Mouse (Mus musculus): ENCODE results near the gene Vmn2r80. TPM values are rescaled to one million over a fixed set of nuclear protein-coding genes. Genes with fewer than 3 reads are reported as not detected.
A peak's percentile ranks its signal among the peaks of the same experiment; 100 is the strongest.
"Not testable (repeated sequence)": the region's sequence is repeated elsewhere in the genome, so short reads cannot be mapped to it uniquely, and the experiment has no call there.

Gene Vmn2r80
- total and polyA plus RNA-seq, 3 experiments = not detected

- Histone ChIP-seq H3K4me3 (ENCODE audit: control insufficient read depth in 1 of 2, insufficient read depth in 1 of 2, low read depth in 2 of 2, low read length in 2 of 2) (no peak overlapping the region), H3K36me3 (ENCODE audit: control insufficient read depth in 1 of 2, insufficient read depth in 2 of 2, low read length in 2 of 2) (peaks cover 0 to 6% of the 10 kb centered on the region in 2 experiments; a peak in 2 of 4 replicates), H3K9me3 (replicated peaks; ENCODE audit: insufficient read depth, low read length) (no peaks in the 10 kb centered on the region), H3K9ac (ENCODE audit: control insufficient read depth, low read depth, low read length, poor library complexity, severe bottlenecking) (no peak overlapping the region), H3K79me2 (ENCODE audit: control insufficient read depth, insufficient read depth, low read length, poor library complexity) (no peaks in the 10 kb centered on the region), H3K27ac (ENCODE audit: control insufficient read depth, low read depth, low read length) (peak overlapping the region; percentile 42), H3K27me3 (ENCODE audit: control insufficient read depth in 1 of 2, insufficient read depth in 2 of 2, low read length in 2 of 2) (no peaks in the 10 kb centered on the region), H3K4me1 (ENCODE audit: control insufficient read depth in 1 of 2, insufficient read depth in 2 of 2, low read length in 2 of 2) (peaks cover 3 to 4% of the 10 kb centered on the region in 2 experiments; a peak in 2 of 4 replicates)
- TF ChIP-seq TCF12 (IDR thresholded peaks at IDR 0.05; ENCODE audit: low read depth, low read length) = peak; percentile 82; the same call in 1 of the 2 replicates
- TF ChIP-seq MXI1 (IDR thresholded peaks at IDR 0.05; ENCODE audit: low read depth, low read length) = no peak
- TF ChIP-seq HCFC1 (IDR thresholded peaks at IDR 0.05; ENCODE audit: low read depth, low read length) = no peak
- 0 out of 2 replicates have a peak, but pooled peaks have one; percentile 16 for TF ChIP-seq RCOR1 (IDR thresholded peaks at IDR 0.05; ENCODE audit: low read depth, low read length)
- TF ChIP-seq UBTF (IDR thresholded peaks at IDR 0.05; ENCODE audit: borderline replicate concordance, insufficient read depth, low read depth, low read length) = no peak
- no peak for TF ChIP-seq ZMIZ1 (IDR thresholded peaks at IDR 0.05; ENCODE audit: low read depth, low read length)
- TF ChIP-seq MYC (IDR thresholded peaks at IDR 0.05; ENCODE audit: low read depth, low read length) = no peak
- TF ChIP-seq MAX (IDR thresholded peaks at IDR 0.05; ENCODE audit: low read length) = no peak
- no peak for TF ChIP-seq NELFE (IDR thresholded peaks at IDR 0.05; ENCODE audit: low read depth, low read length)
- TF ChIP-seq BHLHE40 (IDR thresholded peaks at IDR 0.05; ENCODE audit: borderline replicate concordance, low read depth, low read length) = peak; percentile 83
- no peak for TF ChIP-seq MAFK (IDR thresholded peaks at IDR 0.05; ENCODE audit: borderline replicate concordance, low read depth, low read length)
- TF ChIP-seq ZC3H11A (IDR thresholded peaks at IDR 0.05; ENCODE audit: low read depth, low read length) = no peak
- peak; percentile 54; the same call in 1 of the 2 replicates for TF ChIP-seq ETS1 (IDR thresholded peaks at IDR 0.05; ENCODE audit: low read depth, low read length)
- TF ChIP-seq CTCF (IDR thresholded peaks at IDR 0.05 in 2 of 3, conservative IDR thresholded peaks at IDR 0.05 in 1 of 3; ENCODE audit: control insufficient read depth in 1 of 3, insufficient read depth in 1 of 3, low read depth in 2 of 3, low read length in 3 of 3, poor library complexity in 1 of 3, severe bottlenecking in 1 of 3) = no peak
- TF ChIP-seq ELF1 (IDR thresholded peaks at IDR 0.05; ENCODE audit: low read depth, low read length) = no peak
- 0 out of 4 replicates have a peak, but pooled peaks of 1 of the 2 experiments have one; percentile 41 for TF ChIP-seq USF2 (IDR thresholded peaks at IDR 0.05; ENCODE audit: borderline replicate concordance in 1 of 2, insufficient read depth in 1 of 2, low read depth in 1 of 2, low read length in 2 of 2)
- TF ChIP-seq POLR2AphosphoS2 (IDR thresholded peaks at IDR 0.05; ENCODE audit: low read length) = no peak
- TF ChIP-seq TAL1 (IDR thresholded peaks at IDR 0.05; ENCODE audit: low read length) = no peak
- no peak for TF ChIP-seq RAD21 (IDR thresholded peaks at IDR 0.05; ENCODE audit: low read depth, low read length)
- TF ChIP-seq SIN3A (IDR thresholded peaks at IDR 0.05; ENCODE audit: low read length) = no peak; the same call in 1 of the 2 replicates
- peak; percentile 88 for TF ChIP-seq GATA1 (IDR thresholded peaks at IDR 0.05; ENCODE audit: low read depth, low read length)
- TF ChIP-seq NRF1 (IDR thresholded peaks at IDR 0.05; ENCODE audit: insufficient read depth, low read depth, low read length, poor library complexity, severe bottlenecking) = no peak
- TF ChIP-seq E2F4 (IDR thresholded peaks at IDR 0.05; ENCODE audit: borderline replicate concordance, low read depth, low read length) = no peak
- TF ChIP-seq CHD1 (IDR thresholded peaks at IDR 0.05; ENCODE audit: low read depth, low read length) = no peak
- TF ChIP-seq SMC3 (IDR thresholded peaks at IDR 0.05; ENCODE audit: low read depth, low read length) = no peak
- TF ChIP-seq USF1 (IDR thresholded peaks at IDR 0.05; ENCODE audit: low read depth, low read length) = peak; percentile 84
- TF ChIP-seq EP300 (IDR thresholded peaks at IDR 0.05; ENCODE audit: low read depth in 1 of 2, low read length in 2 of 2) = peak; percentile 88 to 95
- peak; percentile 76 for TF ChIP-seq MYB (IDR thresholded peaks at IDR 0.05; ENCODE audit: low read depth, low read length)
- TF ChIP-seq ZKSCAN1 (IDR thresholded peaks at IDR 0.05; ENCODE audit: low read depth, low read length) = no peak
- DNase-seq (ENCODE audit: low read depth, low spot score) = peak; percentile 57
Measured at GRCm38 (mm10) chr10:79151602-79152001, 3.0 kb downstream of the Vmn2r80 start.

- H3K79me2 ChIP-seq (ENCODE audit: control insufficient read depth, insufficient read depth, low read length, poor library complexity); H3K9ac ChIP-seq (ENCODE audit: control insufficient read depth, low read depth, low read length, poor library complexity, severe bottlenecking); H3K4me1 ChIP-seq (ENCODE audit: control insufficient read depth in 1 of 2, insufficient read depth in 2 of 2, low read length in 2 of 2); DNase-seq (ENCODE audit: low read depth, low spot score); H3K4me3 ChIP-seq (ENCODE audit: control insufficient read depth in 1 of 2, insufficient read depth in 1 of 2, low read depth in 2 of 2, low read length in 2 of 2); H3K27ac ChIP-seq (ENCODE audit: control insufficient read depth, low read depth, low read length); H3K36me3 ChIP-seq (ENCODE audit: control insufficient read depth in 1 of 2, insufficient read depth in 2 of 2, low read length in 2 of 2); H3K27me3 ChIP-seq (ENCODE audit: control insufficient read depth in 1 of 2, insufficient read depth in 2 of 2, low read length in 2 of 2); H3K9me3 ChIP-seq (replicated peaks; ENCODE audit: insufficient read depth, low read length): not testable (repeated sequence)
Measured at GRCm38 (mm10) chr10:79199973-79200372, 51.4 kb downstream of the Vmn2r80 start.
